Mouse (Mus musculus) G1E (cell line): ENCODE data around the gene Krt19.

Experiments
- CTCF ChIP-seq: IDR thresholded peaks from 2 replicates; pipeline ENCODE4 v1.5.1; 2012; ENCODE audit warnings: low read depth, low read length, inconsistent platforms, mixed read lengths
- GATA1 ChIP-seq: IDR thresholded peaks from 2 replicates; pipeline ENCODE4 v1.6.1; 2012; ENCODE audit warnings: borderline replicate concordance, low read length, inconsistent platforms, mixed read lengths
- TAL1 ChIP-seq: conservative IDR thresholded peaks from 2 replicates; pipeline ENCODE4 v1.6.1; 2012; ENCODE audit warnings: low read depth, low read length, inconsistent platforms, mixed read lengths

GRCm38 (mm10) chr11:100136559-100136958 is 11.9 kb downstream of the Krt19 start:
- TF ChIP-seq GATA1, result no peak
- no peak for TF ChIP-seq CTCF
- no peak for TF ChIP-seq TAL1
